Mouse (Mus musculus) retina, postnatal 7 days (tissue): Measurements from ENCODE around the gene Col27a1.

Experiments used
- DNase-seq: peaks from one replicate; pipeline ENCODE4 v3.0.0-alpha.2; 2012; ENCODE audit warnings: low read depth, low spot score

Col27a1 gene

DNA sequence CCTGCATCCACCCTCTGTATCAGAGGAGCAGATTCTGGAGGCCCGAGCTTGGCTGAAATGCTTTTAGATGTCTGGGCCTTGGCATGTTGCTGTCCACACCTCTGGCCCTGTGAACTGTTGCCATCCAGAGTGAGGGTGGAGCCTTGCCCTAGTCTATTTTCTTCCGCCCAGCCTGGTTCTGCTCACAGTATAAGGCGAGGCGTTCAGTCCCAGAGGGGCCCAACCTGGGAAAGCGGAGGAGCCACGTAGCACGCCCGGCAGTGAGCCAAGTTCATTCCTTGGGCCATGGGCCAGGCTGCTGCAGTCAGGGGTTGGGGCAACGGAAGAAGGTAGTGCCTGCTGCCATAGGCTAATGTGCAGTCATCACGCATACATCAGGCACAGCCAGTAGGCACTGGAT lies 46.7 kb downstream of the Col27a1 start:
- no peak for DNase-seq

DNA sequence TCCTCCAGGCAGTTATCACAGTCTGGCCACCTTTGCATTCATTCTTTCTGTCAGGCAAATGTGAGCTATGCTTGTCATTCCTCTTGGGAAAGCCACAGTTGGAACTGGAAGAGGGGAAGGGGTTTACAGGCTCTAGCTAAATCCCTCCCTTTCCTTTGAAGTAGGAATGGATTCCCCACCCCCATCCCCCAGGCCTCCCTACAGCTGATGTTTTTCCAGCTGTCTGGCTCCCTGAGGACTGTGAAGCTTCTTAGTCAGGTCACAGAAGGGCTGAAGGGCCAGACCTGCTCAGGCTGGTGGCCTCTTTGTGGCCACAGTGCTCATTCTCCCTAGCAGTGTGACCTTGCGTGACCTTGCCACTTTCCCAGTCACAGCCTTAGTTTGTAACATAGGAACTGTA lies 49.1 kb downstream of the Col27a1 start:
- no peak for DNase-seq

DNA sequence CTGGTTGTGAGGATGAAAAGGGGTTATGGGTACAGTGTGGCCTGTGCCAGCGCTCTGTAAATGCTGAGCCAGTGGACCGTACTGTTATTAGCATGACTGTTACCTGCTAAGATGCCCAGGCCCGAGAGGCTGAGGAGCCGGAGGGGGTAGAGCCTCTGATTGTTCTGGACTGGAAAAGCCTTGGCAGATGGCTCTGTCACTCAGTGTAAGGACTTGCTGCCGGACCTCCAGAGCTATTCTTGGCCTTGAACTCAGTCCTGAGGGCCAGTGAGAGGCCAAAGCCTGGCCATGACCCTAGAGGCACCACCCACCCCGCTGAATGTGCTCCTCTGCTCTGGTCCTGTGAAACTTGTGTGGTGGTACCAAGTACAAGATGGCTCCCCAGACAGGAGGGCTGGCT lies 52.5 kb downstream of the Col27a1 start:
- DNase-seq = no peak

DNA sequence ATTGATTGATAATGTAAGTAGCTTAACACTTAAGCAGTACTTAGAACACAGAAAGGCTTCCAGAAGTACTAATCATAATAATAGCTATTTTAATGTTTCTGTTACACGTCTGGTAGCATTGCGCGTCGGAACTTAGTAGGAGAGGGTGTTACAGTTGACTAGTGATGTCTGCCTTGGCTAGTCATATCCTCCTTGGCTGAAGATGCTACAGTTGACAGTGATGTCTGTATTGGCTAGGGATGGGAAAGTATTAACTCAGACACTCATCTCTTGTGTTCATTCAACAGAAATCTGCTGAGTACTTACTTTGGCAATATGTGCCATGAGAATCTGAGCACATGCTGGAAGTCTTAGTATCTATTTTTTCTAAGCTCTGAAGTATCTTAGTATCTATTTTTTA lies 53.3 kb downstream of the Col27a1 start:
- DNase-seq = no peak

DNA sequence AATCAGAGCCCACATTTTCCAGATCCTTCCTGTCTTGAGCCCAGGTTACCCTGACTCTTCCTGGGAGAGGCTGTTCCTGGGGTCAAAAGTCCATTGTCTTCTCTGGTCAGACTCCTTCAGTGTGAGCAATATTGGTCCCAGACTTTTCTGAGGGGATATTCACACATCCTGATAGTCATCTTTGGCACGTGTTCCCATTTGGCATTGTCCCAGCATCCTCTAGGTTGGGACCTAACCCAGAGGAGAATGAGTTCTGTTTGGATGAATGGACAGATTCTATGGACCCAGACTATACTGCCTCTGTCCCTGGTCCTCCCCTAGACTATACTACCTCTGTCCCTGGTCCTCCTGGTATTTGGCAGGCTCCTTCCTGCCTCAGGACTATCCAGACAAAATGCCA lies 53.8 kb downstream of the Col27a1 start:
- no peak for DNase-seq

DNA sequence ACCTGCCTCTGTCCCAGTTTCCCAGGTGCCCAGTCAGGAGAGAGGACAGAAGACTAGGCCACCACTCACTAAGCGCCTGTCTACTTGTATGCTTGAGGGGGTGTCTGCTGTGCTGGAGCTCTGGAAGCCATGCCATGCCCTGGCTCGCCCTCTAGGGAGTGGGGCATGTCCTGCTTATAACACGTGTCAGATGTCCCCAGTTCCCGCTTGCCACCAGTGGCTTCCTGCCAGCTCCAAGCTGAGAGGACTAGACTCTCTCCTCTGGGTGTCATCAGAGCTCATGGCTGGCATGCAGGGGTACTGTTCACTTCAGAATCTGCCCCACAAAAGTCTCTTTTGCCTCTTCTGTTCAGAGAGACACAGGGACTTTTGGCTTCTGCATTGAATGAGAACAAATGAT lies 55.0 kb downstream of the Col27a1 start:
- no peak for DNase-seq

DNA sequence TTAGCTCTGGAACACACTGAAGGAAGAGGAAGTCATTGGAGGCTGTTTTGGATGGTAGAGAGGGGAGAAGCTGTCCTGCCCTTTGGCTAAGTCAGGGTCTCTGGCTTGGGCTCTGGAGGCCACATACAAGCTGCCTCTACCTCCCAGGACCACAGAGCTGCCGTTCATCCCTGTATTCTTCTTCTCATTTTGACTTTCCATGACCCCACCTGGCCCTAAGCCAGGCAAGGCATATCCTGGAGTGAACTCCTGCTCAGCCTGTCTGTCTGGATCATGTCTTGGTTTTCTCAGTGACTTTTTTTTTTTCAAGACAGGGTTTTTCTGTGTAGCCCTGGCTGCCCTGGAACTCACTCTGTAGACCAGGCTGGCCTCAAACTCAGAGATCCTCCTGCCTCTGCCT lies 60.7 kb downstream of the Col27a1 start:
- no peak for DNase-seq

DNA sequence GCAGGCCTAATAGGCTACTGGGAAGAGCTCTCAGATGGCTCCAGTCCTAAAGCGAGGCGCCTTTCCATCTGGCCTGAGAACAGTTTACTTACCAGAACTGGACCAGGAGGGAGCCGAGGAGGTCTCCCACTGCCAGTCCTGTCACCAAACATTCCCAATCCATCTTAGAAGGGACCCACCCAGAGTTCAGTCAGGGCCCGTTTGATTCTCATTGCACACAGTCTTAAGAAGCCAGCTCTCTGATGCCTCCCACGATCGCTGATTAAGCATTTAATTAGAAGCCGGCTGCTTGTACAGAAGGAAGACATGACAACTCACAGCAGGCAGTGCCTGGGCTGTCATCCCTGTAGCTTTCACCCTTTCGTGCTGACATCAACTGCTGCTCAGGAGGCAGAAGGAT lies 61.4 kb downstream of the Col27a1 start:
- no peak for DNase-seq

DNA sequence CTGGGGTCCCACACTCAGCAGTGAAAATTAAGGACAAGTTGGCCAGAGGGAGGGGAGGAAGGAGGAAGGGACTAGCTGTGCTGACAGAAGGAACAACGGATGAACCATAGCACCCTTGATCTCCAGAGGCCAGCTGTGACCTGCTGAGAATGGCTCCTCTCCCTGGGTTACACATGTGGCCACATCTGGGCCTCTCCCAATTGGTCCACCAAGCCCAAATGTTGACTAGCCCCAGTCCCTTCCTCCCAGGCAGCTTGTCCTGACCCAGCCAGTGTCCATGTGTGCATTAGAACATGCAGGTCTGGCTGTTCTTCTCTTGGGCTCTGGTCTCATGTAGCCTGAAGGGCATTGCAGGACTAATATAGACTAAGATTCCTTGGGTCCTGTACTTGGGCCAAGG lies 62.8 kb downstream of the Col27a1 start:
- no peak for DNase-seq

DNA sequence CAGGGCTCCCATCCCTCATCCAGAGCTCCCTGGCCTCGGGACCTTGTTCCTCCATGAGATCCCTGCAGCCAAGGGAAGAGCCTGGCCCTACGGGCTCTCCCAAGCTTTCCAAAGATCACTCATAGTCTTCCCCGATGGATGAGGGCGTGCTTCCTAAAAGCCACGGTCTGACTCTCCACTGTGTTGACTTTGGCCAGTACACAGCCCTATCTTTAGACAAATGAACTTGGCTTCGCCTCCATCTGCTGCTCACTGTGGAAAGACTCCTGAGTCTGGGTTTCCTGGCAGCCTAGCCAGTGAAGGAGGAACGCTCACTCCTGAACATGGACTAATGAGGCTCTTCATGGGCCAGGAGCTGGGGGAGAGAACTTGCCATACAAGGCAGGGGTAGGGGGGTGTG lies 65.0 kb downstream of the Col27a1 start:
- no peak for DNase-seq

DNA sequence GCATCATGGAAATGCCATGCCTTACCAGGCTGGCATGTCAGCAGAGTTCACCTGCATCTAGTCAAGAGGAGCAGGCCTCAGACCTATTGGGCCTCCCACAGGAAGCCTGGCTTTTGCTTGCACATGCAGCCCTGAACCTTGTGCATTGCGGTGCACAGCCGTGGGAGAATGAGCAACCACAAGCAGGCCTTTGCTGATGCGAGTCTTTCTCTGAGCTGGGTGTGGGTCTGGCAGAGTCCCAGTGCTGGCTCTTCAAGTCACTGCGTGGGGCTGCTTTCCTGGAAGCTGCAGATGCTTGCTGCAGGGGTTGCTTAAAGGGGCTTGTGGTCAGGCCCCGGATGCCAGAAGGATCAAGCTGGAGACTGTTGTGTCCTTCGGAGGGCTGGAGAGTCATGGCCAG lies 67.9 kb downstream of the Col27a1 start:
- no peak for DNase-seq

DNA sequence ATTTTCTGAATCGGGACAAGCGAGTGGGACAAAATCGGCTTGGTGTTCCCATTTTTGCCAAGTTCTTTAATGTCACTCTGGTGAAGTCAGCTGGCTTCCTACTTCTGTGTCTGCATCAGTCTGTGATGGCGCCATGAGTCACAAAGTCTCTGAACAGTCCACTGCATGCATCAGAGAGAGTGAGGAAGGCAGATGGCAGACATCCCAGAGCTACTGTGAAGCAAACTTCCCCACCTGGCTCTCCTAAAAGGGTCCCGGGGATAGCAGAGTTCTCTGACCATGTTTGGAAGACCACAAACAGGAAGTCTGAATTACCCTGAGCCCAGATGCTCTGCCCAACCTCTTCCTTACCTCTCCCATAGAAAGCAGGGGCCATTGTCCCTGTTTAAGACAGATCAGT lies 69.5 kb downstream of the Col27a1 start:
- no peak for DNase-seq

DNA sequence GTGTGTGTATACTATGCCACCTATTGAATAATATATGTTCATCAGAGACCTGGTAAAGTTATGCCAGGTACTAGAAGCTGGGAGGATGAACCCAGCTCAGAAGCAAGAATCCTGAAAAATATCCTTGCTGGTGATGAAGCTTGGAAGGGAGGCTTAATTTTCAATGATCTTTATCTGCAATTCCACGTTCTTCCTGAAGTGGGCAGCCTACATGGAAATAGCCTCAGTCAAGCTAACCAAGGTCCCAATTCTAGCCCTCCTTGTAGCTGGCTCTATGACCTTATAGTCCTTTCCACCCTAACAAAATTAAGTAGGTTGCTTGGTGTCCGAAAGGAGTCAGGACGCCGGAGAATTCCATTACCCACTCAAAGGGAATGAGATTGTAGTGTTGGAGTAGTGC lies 72.2 kb downstream of the Col27a1 start:
- no peak for DNase-seq

DNA sequence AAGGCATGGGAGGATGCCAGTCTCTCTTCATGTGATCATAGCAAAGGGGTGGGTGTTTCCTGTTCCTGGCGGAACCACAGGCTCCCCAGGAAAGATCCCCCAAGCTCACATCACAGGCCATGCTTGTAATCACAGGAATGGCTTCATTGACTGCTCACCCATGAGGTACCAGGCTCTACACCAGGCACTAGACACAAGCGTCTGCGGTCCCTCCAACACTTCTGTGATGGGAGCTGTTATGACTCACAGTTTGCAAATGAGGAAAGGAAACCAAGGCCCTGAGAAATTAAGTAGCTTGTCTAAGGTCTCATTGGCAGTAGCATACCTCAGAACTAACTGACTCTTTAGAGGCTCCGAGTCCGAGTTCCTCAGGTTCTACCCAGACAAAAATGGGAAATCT lies 74.7 kb downstream of the Col27a1 start:
- no peak for DNase-seq

DNA sequence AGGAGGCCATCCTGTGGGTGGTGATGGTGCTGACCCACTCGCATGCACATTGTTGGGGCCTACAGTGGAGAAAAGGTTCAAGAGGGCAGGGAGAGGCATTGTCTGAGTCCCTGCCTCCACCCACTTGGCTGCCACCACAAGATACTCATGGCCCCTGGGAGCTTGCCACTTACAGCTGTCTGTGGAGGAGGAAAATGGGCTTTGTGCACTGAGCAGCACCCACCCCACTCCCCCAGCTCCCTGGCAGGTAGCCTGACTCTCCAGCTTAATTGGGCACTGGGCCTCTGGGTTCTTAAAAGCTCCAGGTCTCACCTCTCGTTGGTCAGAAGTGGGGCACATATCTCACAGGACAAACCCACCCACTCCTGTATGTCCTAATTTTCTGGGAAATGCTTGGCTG lies 76.3 kb downstream of the Col27a1 start:
- no peak for DNase-seq

DNA sequence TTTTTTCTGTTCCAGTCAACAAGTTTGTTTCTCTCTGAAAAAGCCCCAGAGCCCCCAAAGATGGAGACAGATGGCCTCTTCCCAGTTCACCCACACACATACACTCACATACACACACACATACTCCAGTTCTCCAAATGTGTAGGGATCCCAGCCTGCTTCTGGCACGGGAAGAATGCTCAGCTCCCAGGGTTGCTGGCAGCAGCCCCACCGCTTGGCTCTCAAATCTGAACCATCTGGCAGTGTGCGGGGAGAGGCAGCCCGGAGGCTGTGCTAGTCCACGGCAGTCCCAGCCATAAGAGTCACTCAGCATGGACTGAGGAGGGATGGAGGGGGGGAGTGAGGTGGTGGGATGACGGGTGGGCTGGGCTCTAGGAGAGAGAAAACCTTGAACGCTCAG lies 77.3 kb downstream of the Col27a1 start:
- DNase-seq = peak; percentile 38

DNA sequence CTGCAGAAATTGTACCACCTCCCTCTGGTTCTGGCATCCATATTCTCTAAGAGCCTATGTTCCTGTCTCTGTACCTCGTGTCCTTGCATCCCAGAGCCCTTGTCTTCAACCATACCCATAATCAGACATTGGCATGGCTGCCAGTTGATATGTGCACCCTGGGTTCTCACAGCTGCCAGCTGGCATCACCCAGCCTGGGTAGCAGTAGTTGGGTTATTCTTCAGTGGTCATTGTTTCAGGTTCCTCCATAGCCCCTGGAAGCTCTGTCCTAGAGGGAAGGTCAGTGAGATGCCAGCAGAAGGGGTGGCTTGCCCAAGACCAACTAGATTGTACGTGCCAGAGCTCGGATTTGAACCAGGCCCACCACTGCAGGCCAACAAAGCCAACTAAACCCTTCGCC lies 77.9 kb downstream of the Col27a1 start:
- DNase-seq = no peak

DNA sequence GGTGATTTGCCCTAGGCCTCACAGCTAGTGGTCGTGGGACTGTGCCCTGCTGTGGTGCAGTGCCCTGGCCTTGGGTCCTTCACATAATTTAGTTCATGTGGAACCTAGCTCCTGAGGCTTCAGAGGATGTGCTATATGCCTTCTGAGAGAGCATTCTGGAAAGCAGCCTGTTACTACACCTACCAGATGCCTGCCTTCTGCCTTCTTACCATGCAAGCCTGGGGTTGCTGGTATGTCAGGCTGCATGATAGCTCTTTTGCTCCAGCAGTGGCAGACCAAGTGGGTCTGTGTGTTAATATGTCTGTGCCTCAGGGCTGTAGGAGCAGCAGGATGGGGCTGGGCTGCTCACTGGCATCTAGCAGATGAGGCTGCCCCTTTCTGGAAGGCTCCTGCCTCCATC lies 81.8 kb downstream of the Col27a1 start:
- no peak for DNase-seq

DNA sequence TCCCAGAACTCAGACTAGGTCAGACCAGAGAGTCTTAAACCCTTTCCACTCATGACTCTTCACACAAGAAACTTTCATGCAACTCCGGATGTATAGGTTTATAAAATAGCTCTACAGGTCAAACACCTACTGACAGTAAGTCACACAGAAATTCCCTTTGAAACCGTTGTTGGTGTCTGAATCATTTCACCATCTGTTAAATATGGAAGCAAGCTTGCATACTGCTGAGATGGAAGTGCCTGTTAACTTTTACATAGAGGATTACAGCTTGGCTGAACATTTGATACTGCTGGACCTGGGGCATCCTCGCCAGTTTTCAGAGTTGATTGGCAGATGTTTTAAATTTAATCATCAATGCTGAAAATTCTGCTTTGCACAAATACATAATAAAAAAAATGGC lies 82.5 kb downstream of the Col27a1 start:
- no peak for DNase-seq

DNA sequence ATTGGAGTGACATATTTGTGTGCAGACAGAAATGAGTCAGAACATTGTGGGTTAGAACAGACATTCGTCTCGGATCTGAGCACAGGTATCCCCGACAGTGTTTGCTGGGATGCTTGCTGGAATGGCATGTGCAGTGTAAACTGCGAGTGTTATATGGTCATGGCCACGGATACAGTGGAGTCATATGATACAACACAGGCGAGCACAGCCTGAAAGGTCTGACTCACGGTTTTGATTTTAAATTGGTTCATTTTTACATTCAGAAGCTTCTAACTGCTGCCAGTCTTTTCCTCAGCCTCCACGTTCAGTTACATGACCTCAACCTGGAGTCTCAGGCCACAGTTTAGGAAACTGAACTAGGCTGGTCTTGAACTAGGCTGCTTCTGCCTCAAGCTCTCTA lies 83.1 kb downstream of the Col27a1 start:
- no peak for DNase-seq

DNA sequence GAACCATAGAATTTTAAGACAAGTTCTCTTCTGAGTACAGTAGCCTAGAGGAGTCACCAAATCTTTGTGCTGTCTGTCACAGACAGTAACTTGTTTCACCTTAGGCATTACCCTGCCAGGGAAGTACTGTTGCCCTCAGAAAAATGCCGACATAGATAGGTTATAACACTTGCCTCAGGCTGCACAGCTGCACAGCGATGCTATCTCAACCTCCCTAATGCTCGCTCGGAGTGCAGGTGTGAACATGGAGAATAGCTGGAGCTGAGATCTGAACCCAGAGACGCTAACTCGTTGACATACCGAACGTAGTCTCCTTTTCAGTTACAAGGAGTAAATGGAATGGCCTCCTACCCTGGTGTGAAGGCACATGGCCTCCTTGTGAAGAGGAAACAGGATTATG lies 84.4 kb downstream of the Col27a1 start:
- no peak for DNase-seq

DNA sequence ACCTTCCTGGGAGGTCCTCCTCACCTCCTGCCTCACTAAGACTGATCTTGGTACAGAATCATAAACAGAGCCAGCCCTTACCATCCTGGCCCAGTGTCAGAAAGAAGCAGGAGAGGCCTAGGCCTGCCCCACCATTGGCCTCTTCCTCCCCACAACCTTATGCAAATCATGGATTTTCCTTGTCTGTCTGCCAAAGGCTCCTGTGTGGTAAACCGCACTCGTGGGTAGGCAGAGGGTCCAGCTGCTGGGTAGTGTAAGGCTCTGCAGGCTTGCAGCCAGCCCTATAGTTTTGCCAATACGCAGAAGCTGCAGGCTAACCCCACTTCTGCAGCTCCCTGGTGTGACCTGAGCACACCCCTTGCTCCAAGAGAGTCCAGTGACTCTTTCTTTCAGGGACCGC lies 88.8 kb downstream of the Col27a1 start:
- DNase-seq = no peak

DNA sequence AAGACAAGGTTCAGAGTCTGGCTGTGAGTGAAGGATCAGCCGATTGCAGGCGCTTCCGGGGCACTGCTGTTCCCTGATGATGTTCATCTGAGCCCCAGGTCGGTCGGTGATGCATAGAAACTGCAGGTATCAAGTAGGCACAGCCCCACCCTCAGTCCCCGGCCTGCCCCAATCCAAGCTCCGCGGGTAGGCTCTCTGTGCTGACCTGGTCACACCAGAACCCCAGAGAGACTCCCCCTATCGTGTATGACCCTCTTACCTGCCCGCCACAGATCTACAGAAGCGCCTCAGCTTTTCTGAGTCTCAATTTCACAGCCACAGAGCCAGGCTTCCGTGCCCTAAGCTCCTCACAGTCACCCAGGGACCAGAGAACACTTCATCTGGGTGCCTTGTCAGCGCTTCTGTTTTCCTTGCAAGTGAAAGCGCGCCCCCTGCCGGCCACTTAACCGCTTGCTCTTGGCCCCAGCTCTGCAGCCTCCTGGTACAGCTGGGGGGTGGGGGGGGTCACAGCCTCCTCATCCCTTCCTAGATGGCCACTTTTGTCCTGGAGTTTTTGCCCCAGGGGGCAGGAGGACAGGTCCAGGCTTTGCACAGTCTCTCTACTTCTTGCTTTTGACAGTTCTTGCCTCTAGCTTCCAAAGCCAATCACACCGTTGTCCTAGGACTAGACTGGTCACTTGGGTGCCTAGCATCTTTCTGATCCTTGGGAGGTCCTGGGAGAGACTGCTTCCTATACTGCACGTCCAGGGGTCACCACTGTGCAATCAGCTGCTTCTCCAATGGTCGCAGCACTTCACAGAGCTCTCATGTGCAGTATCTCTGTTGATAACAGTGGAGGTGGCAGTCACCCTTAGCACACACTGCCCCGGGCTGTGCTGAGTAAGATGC lies 93.6 kb downstream of the Col27a1 start:
- DNase-seq = peak; percentile 79

DNA sequence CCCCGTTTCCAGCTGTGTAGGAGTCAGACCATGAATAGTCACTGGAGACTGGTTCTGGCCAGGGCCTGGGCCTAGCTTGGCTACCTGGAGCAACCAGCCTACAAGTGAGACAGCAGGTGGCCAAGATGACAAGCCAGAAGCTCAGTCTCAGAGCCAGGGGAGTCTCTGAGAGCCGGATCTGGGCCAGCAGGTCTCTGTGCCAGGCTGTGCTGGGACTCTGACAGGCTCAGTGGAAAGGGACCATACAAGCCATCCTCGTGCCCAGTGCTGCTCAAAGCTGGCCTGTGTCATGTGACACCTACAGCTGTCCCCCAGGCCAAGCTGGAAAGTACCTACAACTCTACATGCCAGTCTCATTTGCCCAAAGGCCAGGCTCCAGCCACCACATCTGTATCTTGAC lies 94.5 kb downstream of the Col27a1 start:
- DNase-seq = no peak
